Mouse (Mus musculus) 416B (cell line): ENCODE measurements around the gene Ssbp4.

ENCODE experiments used
- DNase-seq: peaks from one replicate; pipeline ENCODE4 v3.0.0; 2011; ENCODE audit warnings: low read depth

Ssbp4 gene

DNA sequence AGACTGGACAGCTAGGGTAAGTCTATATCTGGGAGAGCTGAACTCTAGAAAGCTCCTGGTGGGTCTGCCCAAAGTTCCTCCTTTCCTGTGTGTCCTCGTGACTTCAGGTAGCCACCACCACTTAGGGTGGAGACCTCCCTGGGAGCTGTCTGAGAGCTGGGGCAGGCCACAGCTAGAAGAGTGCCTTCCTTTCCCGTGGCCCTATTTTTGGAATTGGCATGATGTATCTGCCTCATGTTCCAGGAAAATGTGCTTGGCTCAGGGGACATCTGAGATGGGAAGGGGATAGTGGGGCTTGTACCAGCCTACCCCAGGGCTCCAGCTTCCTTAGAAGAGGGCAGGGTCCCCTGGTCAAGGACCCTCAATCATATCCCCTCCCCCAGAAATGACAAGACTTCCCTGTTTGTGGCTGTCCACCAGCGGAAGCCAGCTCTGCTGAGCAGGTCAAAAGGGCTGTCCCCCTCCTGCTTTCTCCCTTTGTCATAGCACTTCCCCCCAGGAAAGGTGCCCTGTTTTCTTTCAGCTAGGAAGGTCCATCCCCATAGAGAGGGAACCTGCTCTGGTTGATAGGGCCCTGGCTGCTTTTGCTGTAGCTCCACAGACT is 57.0 kb downstream of the Ssbp4 start:
- no peak for DNase-seq

DNA sequence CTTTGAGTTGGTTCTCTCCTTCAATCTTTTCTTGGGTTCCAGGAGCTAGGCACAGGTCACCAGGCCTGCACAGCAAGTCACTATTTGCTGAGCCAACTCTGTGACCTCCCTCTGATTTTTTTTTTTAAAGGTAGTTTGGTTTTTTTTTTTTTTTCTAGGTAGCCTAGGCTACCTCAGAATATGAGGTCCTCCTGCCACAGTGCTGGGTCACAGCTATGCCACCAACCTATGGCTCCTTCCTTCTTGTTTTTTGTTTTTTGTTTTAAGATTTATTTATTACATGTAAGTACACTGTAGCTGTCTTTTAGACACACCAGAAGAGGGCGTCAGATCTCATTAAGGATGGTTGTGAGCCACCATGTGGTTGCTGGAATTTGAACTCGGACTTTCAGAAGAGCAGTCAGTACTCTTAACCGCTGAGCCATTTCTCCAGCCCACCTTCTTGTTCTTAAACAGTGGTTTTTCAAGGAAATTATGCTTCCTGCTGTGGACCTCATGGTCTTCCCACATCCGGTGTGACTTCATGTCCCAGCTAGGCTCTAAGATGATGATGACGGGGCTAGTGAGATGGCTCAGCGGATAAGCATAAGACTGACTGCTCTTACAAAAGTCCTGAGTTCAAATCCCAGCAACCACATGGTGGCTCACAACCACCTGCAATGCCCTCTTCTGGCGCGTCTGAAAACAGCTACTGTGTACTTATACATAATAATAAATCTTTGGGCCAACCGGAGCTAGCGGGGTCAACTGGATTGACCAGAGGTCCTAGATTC is 59.1 kb downstream of the Ssbp4 start:
- peak; percentile 100 for DNase-seq

DNA sequence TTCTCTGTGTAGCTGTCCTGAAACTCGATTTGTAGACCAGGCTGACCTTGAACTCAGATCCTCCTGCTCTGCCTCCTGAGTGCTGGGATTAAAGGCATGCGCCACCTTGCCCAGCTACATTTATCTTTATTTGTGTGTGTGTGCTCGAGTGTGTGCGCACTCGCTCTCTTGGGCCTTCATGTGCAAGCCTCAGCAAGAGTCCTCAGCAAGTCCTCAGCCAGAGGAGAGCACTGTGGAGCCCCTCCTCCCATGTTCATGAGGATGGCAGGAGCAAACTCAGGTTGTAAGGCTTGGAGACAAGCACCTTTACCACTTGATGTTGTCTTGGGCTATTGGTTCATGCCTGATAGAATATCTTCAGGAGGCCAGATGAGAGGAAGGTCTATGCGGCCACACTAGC is 60.9 kb downstream of the Ssbp4 start:
- no peak for DNase-seq
